Mouse (Mus musculus): Measurements from ENCODE around the gene Krtap4-9. TPM values are rescaled to one million over a fixed set of nuclear protein-coding genes. Genes with fewer than 3 reads are reported as not detected.
"Not testable (repeated sequence)": the region's sequence is repeated elsewhere in the genome, so short reads cannot be mapped to it uniquely, and the experiment has no call there.

The Krtap4-9 gene
- not detected for total RNA-seq (2021)
- long read RNA-seq, experiment 1, result 0 reads
- long read RNA-seq, experiment 2, result 0 reads

DNA sequence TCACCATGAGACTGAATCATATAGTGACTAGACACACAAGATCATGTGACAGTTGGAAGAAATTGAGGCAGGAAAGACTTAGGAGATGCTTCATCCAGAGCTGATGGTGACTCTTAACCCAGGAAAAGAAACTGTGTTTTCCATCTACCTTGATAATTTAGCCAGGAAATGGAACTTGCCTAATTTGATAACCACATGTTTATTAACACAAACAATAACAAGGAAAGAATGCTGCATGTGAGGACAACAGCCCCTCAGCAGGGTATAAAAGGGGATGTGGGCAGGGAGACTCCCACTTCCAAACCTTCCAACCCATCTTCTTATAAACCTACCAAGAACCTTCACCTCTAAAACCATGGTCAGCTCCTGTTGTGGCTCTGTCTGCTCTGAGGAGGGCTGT lies at the start of gene Krtap4-9:
Gene Krtap4-9, plus strand, starts transcription at position 301 of the 400 bp plus-strand sequence.
- not testable (repeated sequence) for DNase-seq (ENCODE audit: low spot score in 2 of 2)

DNA sequence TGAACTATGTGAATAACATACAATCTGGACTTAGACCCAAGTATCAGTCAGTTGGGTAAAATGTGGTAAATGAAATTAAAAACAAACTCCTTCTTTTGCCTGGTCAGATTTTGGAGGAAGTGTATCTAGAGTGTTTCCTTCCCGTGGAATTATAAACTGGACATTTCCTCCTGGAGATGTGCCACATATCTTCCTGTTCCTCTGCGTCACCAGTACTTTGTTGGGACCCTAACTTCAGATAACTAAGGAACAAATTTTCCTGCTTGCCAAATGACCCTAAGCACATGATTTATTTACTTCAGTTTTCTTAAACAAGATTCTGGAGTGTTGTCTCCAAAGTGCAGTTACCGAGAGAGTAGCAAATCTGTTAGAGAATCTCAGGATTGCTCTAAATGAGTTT lies 41.0 kb upstream of the Krtap4-9 start:
- no peak for DNase-seq (ENCODE audit: low spot score in 2 of 2)

DNA sequence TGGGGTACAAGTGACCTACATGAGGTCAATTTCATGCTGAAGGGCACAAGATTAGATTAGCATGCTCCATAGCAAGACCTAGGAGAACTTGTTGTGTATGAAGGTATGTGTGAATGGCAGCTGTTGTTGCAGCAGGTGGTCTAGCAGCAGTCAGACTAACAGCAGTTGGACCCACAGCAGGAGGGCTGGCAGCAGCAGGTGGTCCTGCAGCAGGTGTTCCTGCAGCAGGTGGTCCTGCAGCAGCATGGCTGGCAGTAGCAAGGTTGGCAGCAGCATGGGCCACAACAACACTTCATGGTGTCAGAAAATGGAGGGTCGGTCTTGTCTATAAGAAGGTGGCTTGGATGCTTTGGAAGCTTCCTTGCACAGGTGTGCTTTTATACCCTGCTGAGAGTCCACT lies 26.1 kb upstream of the Krtap4-9 start:
- no peak for DNase-seq (ENCODE audit: low spot score in 2 of 2)

DNA sequence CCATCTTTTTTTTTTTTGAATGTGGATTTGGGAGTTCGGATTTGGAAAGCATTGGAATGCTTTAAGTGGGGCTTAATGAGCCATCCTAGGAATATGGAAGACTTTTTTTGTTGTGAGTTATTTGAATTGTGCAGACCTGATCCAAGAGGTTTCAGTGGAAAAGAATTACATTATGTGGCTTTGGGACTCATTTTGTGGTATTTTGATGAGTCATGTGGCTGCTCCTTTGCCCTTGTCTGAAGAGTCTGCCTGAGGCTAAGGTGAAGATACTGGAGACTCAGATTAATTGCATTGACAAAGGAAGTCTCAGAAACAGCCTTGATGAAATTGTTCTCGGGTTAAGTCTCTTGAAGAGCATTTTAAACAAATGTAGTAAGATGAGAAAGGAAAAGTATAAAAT lies 16.6 kb upstream of the Krtap4-9 start:
- no peak for DNase-seq (ENCODE audit: low spot score in 2 of 2)

DNA sequence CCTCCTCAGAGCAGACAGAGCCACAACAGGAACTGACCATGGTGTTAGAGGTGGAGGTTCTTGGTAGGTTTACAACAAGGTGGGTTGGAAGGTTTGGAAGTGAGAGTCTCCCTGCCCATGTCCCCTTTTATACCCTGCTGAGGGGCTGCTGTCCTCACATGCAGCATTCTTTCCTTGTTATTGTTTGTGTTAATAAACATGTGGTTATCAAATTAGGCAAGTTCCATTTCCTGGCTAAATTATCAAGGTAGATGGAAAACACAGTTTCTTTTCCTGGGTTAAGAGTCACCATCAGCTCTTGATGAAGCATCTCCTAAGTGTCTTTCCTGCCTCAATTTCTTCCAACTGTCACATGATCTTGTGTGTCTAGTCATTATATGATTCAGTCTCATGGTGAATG lies 12.2 kb upstream of the Krtap4-9 start, which contains the start of gene Gm11595:
Gene Gm11595, minus strand, starts transcription at position 101 of the 400 bp plus-strand sequence.
- DNase-seq (ENCODE audit: low spot score in 2 of 2), result not testable (repeated sequence)

DNA sequence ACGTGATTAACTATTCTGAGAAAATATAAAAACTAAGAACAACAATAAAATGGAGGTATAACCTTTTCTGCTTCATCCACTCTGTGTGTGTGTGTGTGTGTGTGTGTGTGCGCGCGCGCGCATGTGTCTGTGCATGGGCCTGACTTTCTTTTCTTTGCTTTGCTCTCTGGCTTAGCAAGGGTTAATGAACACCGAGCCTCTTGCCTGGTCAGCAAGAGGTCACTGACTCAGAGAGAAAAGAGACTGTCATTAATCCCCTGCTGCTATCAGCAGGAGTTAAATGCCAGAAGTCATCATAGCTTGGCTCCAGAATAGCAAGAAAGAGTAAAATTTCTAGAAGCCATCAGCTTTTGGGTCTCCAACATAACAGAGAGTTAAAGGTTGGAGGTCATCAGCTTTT lies 6.6 kb upstream of the Krtap4-9 start:
- no peak for DNase-seq (ENCODE audit: low spot score in 2 of 2)

DNA sequence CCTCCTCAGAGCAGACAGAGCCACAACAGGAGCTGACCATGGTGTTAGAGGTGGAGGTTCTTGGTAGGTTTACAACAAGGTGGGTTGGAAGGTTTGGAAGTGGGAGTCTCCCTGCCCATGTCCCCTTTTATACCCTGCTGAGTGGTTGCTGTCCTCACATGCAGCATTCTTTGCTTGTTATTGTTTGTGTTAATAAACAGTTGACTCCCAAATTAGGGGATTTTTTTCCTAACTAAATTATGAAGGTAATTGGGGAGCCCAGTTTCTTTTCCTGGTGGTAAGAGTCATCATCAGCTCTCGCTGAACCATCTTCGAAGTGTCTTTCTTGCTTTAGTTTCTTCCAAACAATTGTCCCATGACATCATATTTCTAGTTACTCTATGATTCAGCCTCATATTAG lies 4.4 kb upstream of the Krtap4-9 start, which contains the start of gene Krtap4-8:
Gene Krtap4-8, minus strand, starts transcription at position 101 of the 400 bp plus-strand sequence.
- DNase-seq (ENCODE audit: low spot score in 2 of 2), result no peak

DNA sequence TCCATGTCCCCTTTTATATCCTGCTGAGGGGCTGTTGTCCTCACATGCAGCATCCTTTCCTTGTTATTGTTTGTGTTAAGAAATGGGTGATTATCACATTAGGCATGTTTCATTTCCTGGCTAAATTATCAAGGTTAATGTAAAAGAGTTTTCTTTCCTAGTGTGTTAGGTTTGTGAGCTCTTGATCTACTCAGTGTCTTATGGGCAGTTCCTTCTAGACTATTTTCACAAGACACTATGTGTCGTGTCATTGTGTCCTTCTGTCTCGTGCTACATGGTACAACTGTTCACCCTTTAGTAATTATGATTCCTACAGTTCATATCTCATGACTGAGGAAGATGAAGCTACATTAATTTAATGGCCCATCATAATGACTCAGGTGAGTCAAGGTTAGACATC lies 8.4 kb downstream of the Krtap4-9 start, which contains the start of gene Gm11596:
Gene Gm11596, minus strand, starts transcription at position 101 of the 400 bp plus-strand sequence.
- no peak for DNase-seq (ENCODE audit: low spot score in 2 of 2)

DNA sequence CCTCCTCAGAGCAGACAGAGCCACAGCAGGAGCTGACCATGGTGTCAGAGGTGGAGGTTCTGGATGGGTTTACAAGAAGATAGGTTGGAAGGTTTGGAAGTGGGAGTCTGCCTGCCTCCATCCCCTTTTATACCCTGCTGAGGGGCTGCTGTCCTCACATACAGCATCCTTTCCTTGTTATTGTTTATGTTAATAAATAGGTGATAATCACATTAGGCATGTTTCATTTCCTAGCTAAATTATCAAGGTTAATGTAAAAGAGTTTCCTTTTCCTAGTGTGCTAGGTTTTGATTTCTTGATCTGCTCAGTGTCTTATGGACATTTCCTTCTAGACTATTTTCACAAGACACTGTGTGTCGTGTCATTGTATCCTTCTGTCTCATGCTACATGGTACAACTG lies 13.8 kb downstream of the Krtap4-9 start, which contains the start of gene Gm11569:
Gene Gm11569, minus strand, starts transcription at position 101 of the 400 bp plus-strand sequence.
- DNase-seq (ENCODE audit: low spot score in 2 of 2), result not testable (repeated sequence)

DNA sequence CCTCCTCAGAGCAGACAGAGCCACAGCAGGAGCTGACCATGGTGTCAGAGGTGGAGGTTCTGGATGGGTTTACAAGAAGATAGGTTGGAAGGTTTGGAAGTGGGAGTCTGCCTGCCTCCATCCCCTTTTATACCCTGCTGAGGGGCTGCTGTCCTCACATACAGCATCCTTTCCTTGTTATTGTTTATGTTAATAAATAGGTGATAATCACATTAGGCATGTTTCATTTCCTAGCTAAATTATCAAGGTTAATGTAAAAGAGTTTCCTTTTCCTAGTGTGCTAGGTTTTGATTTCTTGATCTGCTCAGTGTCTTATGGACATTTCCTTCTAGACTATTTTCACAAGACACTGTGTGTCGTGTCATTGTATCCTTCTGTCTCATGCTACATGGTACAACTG lies 19.3 kb downstream of the Krtap4-9 start, which contains the start of gene Gm11554:
Gene Gm11554, minus strand, starts transcription at position 101 of the 400 bp plus-strand sequence.
- DNase-seq (ENCODE audit: low spot score in 2 of 2), result not testable (repeated sequence)

DNA sequence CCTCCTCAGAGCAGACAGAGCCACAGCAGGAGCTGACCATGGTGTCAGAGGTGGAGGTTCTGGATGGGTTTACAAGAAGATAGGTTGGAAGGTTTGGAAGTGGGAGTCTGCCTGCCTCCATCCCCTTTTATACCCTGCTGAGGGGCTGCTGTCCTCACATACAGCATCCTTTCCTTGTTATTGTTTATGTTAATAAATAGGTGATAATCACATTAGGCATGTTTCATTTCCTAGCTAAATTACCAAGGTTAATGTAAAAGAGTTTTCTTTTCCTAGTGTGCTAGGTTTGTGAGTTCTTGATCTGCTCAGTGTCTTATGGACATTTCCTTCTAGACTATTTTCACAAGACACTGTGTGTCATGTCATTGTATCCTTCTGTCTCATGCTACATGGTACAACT lies 24.8 kb downstream of the Krtap4-9 start, which contains the start of gene Krtap4-13:
Gene Krtap4-13, minus strand, starts transcription at position 101 of the 400 bp plus-strand sequence.
- DNase-seq (ENCODE audit: low spot score in 2 of 2), result not testable (repeated sequence)

DNA sequence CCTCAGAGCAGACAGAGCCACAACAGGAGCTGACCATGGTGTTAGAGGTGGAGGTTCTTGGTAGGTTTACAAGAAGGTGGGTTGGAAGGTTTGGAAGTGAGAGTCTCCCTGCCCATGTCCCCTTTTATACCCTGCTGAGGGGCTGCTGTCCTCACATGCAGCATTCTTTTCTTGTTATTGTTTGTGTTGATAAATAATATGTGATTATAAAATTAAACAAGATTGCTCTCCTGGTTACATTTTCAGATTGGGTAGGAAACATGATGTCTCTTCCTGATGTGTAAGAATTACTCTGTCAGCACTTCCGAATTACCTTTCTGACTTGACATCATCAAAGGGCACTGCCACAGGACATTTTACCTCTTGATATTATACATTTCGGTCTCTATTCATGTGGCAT lies 30.6 kb downstream of the Krtap4-9 start, which contains the start of gene Gm11564:
Gene Gm11564, minus strand, starts transcription at position 101 of the 400 bp plus-strand sequence.
- DNase-seq (ENCODE audit: low spot score in 2 of 2), result not testable (repeated sequence)

Other genes with a start within 250 kb of the Krtap4-9 start
- gene Krt40, start 242.0 kb upstream of the Krtap4-9 start, total RNA-seq (2021), result not detected
- not detected for gene Krtap3-3, start 234.3 kb upstream of the Krtap4-9 start, total RNA-seq (2021)
- not detected for gene Krtap3-2, start 228.3 kb upstream of the Krtap4-9 start, total RNA-seq (2021)
- gene Gm11939, start 225.7 kb upstream of the Krtap4-9 start, total RNA-seq (2021), result not detected
- not detected for gene Krtap3-1, start 218.6 kb upstream of the Krtap4-9 start, total RNA-seq (2021)
- gene Krtap1-5, start 204.2 kb upstream of the Krtap4-9 start, total RNA-seq (2021), result not detected
- gene Krtap1-4, start 201.5 kb upstream of the Krtap4-9 start, total RNA-seq (2021), result not detected
- not detected for gene Krtap1-3, start 193.9 kb upstream of the Krtap4-9 start, total RNA-seq (2021)
- gene Krtap9-3, start 187.1 kb upstream of the Krtap4-9 start, total RNA-seq (2021), result not detected
- not detected for gene Gm11938, start 181.9 kb upstream of the Krtap4-9 start, total RNA-seq (2021)
- gene Gm11937, start 175.0 kb upstream of the Krtap4-9 start, total RNA-seq (2021), result not detected
- not detected for gene Krtap2-4, start 170.4 kb upstream of the Krtap4-9 start, total RNA-seq (2021)
- gene Gm11562, start 164.8 kb upstream of the Krtap4-9 start, total RNA-seq (2021), result not detected
- not detected for gene Krtap4-1, start 157.0 kb upstream of the Krtap4-9 start, total RNA-seq (2021)
- not detected for gene Krtap4-2, start 150.1 kb upstream of the Krtap4-9 start, total RNA-seq (2021)
- not detected for gene Krtap4-7, start 141.1 kb upstream of the Krtap4-9 start, total RNA-seq (2021)
- not detected for gene Gm11555, start 135.0 kb upstream of the Krtap4-9 start, total RNA-seq (2021)
- gene Gm11563, start 126.2 kb upstream of the Krtap4-9 start, total RNA-seq (2021), result not detected
- gene Krtap4-6, start 119.2 kb upstream of the Krtap4-9 start, total RNA-seq (2021), result not detected
- not detected for gene Gm14190, start 94.5 kb upstream of the Krtap4-9 start, total RNA-seq (2021)
- gene Gm14180, start 50.9 kb upstream of the Krtap4-9 start, total RNA-seq (2021), result not detected
- gene Gm11595, start 12.3 kb upstream of the Krtap4-9 start, total RNA-seq (2021), result not detected
- not detected for gene Krtap4-8, start 4.5 kb upstream of the Krtap4-9 start, total RNA-seq (2021)
- gene Gm11596, start 8.3 kb downstream of the Krtap4-9 start, total RNA-seq (2021), result not detected
- not detected for gene Gm11569, start 13.7 kb downstream of the Krtap4-9 start, total RNA-seq (2021)
- not detected for gene Gm11554, start 19.2 kb downstream of the Krtap4-9 start, total RNA-seq (2021)
- not detected for gene Krtap4-13, start 24.7 kb downstream of the Krtap4-9 start, total RNA-seq (2021)
- gene Gm11564, start 30.5 kb downstream of the Krtap4-9 start, total RNA-seq (2021), result not detected
- not detected for gene 2300003K06Rik, start 52.9 kb downstream of the Krtap4-9 start, total RNA-seq (2021)
- not detected for gene Krtap4-16, start 66.4 kb downstream of the Krtap4-9 start, total RNA-seq (2021)
- not detected for gene Gm11568, start 72.7 kb downstream of the Krtap4-9 start, total RNA-seq (2021)
- gene Gm11559, start 79.3 kb downstream of the Krtap4-9 start, total RNA-seq (2021), result not detected
- gene Krtap9-1, start 88.2 kb downstream of the Krtap4-9 start, total RNA-seq (2021), result not detected
- not detected for gene Gm11567, start 94.0 kb downstream of the Krtap4-9 start, total RNA-seq (2021)
- not detected for gene Krtap31-1, start 122.7 kb downstream of the Krtap4-9 start, total RNA-seq (2021)
- gene Gm11565, start 129.6 kb downstream of the Krtap4-9 start, total RNA-seq (2021), result not detected
- gene Krtap31-2, start 151.1 kb downstream of the Krtap4-9 start, total RNA-seq (2021), result not detected
- gene Krtap9-5, start 163.3 kb downstream of the Krtap4-9 start, total RNA-seq (2021), result not detected
- not detected for gene Krtap29-1, start 193.9 kb downstream of the Krtap4-9 start, total RNA-seq (2021)
- not detected for gene Krtap16-1, start 201.4 kb downstream of the Krtap4-9 start, total RNA-seq (2021)
- gene Krtap17-1, start 208.8 kb downstream of the Krtap4-9 start, total RNA-seq (2021), result not detected
- gene Krt33a, start 231.0 kb downstream of the Krtap4-9 start, total RNA-seq (2021), result not detected
- not detected for gene Krt33b, start 244.7 kb downstream of the Krtap4-9 start, total RNA-seq (2021)

Data from adrenal gland, postnatal 4 days (tissue).